Mouse (Mus musculus) lung, embryonic 14.5 days (tissue): Measurements from ENCODE around the gene Myrf. TPM values are rescaled to one million over a fixed set of nuclear protein-coding genes. Genes with fewer than 3 reads are reported as not detected.
A peak's percentile ranks its signal among the peaks of the same experiment; 100 is the strongest.

Source experiments
- ATAC-seq: fragments of 200-750 bp; cut with Nextera tagmentation; 2 replicates; pipeline ENCODE4 v1.8.0; 2017; ENCODE audit warnings: mild to moderate bottlenecking, moderate TSS enrichment, moderate library complexity; ENCODE audit not compliant: insufficient read depth
- DNase-seq: peaks from one replicate; pipeline ENCODE4 v3.0.0-alpha.2; 2015
- H3K27ac ChIP-seq: fragments of 300-500 bp; sonication (generic); 2 replicates; pipeline ENCODE4 v1.5.1; 2014; ENCODE audit warnings: low read depth, mild to moderate bottlenecking, moderate library complexity
- H3K27me3 ChIP-seq: fragments of 300-500 bp; sonication (generic); 2 replicates; pipeline ENCODE4 v1.6.1; 2014; ENCODE audit warnings: low read length, control low read depth; ENCODE audit not compliant: insufficient read depth
- H3K36me3 ChIP-seq: fragments of 300-500 bp; sonication (generic); 2 replicates; pipeline ENCODE4 v1.6.1; 2014; ENCODE audit warnings: control low read depth; ENCODE audit not compliant: insufficient read depth
- H3K4me1 ChIP-seq: fragments of 300-500 bp; sonication (generic); 2 replicates; pipeline ENCODE4 v1.6.1; 2014; ENCODE audit warnings: antibody characterized with exemption, control low read depth; ENCODE audit not compliant: insufficient read depth
- H3K4me2 ChIP-seq: fragments of 300-500 bp; sonication (generic); 2 replicates; pipeline ENCODE4 v1.6.1; 2014; ENCODE audit warnings: mild to moderate bottlenecking
- H3K4me3 ChIP-seq: fragments of 300-500 bp; sonication (generic); 2 replicates; pipeline ENCODE4 v1.5.1; 2014; ENCODE audit warnings: low read depth, low read length
- H3K9ac ChIP-seq: fragments of 300-500 bp; sonication (generic); 2 replicates; pipeline ENCODE4 v1.6.1; 2014
- H3K9me3 ChIP-seq: fragments of 300-500 bp; sonication (generic); 2 replicates; pipeline ENCODE4 v1.6.1; 2016; ENCODE audit warnings: low read depth, low read length, control low read depth
- CTCF ChIP-seq: IDR thresholded peaks from 2 replicates; pipeline ENCODE4 v1.5.1; 2016; ENCODE audit warnings: antibody characterized with exemption, low read depth
- WGBS: fragments of 180-500 bp; shearing (Covaris S2); extraction: QIAGEN DNeasy Blood & Tissue Kit; methylation state at CpG from one replicate; pipeline ENCODE4 v1.1.7; 2014; 5-methylcytosine and 5-hydroxymethylcytosine counted together
- polyA plus RNA-seq: library from polyadenylated mRNA; unstranded; fragments of >200 nt; fragmentation: Nextera tagmentation; extraction: Ambion mirVana; gene quantifications from 2 replicates; pipeline ENCODE4 v1.2.1, GENCODE M21; 2014

The Myrf gene
- polyA plus RNA-seq, 1 experiment from 2014 or later = 14.1 TPM

DNA sequence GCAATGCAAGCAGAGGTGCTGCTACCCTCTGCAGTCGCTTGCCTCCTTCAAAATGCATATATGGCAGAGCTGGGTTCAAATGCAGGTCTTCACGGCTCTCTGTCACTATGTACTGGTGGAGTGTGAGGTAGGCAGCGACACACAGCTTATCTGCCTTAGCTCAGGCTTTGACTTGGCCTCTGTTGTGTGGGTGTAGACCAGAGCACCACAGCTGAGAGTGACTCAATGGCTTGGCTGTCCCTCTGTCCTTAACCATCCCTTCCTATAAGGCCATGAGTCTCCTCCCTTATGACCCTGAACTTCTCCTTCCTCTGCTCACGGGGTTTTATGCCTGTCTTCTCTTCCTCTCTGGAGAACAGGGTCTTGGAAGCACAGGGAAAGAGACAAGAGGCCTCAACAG is 29.7 kb downstream of the Myrf start:
- no peak overlapping the region for H3K9ac ChIP-seq
- no peak for TF ChIP-seq CTCF
- 74% methylated on average over 4 of the region's 4 CpGs for WGBS
- H3K27me3 ChIP-seq = no peaks in the 10 kb centered on the region
- H3K9me3 ChIP-seq = no peaks in the 10 kb centered on the region
- H3K4me3 ChIP-seq = no peak overlapping the region
- H3K4me1 ChIP-seq = no peaks in the 10 kb centered on the region
- ATAC-seq (no peak), DNase-seq (no peak)
- H3K4me2 ChIP-seq = no peak overlapping the region
- H3K36me3 ChIP-seq = peaks cover 80% of the 10 kb centered on the region
- H3K27ac ChIP-seq = no peak overlapping the region

DNA sequence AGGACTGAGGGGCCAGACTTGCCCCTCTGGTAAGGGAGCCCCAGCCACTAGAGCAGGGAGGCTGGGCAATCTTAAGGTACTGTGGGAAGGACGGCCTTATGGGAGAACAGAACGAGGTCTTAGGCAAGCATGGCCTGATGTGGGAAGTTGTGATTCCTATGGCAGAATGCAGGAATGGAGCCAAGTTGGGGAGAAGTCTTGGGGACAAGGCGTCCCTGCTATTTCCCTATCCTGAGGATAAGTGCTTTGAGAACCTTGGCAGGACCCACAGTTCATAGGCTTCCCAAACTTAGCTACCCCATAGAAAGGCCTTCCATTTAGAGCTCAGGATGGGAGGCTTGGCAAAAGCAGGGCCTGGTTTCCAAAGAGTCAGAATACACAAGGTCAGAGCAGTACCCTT is 31.7 kb downstream of the Myrf start:
- no peak for TF ChIP-seq CTCF
- Histone ChIP-seq H3K36me3 (peaks cover 78% of the 10 kb centered on the region), H3K27me3 (no peaks in the 10 kb centered on the region), H3K4me2 (no peak overlapping the region), H3K4me1 (no peaks in the 10 kb centered on the region), H3K27ac (no peak overlapping the region), H3K9me3 (no peaks in the 10 kb centered on the region), H3K4me3 (no peak overlapping the region), H3K9ac (no peak overlapping the region)
- DNase-seq = no peak
- 77% methylated on average over 3 of the region's 3 CpGs for WGBS
- ATAC-seq = no peak

DNA sequence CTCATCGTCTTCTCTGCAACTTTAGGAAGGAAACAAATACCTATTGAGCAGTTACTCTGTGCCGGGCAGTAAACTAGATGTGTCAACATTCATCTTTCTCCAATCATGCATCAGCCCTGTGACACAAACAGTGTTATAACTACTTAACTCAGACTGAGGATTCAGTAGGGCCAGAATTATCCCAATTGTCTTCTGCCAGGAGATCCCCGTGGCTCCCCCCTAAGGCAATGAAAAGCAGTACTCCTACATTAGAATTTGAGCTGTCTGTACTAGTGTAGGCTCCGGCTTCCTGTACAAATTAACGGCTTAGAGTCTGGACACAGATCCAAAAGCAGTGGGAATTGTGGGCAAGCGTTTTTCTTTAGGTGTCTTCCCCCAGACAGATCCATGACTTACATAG is 35.5 kb downstream of the Myrf start:
- Histone ChIP-seq H3K4me2 (peak overlapping the region; percentile 91), H3K9ac (peak overlapping the region; percentile 83), H3K36me3 (peaks cover 59% of the 10 kb centered on the region), H3K4me3 (peak overlapping the region; percentile 79), H3K4me1 (no peaks in the 10 kb centered on the region), H3K9me3 (no peaks in the 10 kb centered on the region), H3K27me3 (no peaks in the 10 kb centered on the region), H3K27ac (0 out of 2 replicates have a peak overlapping the region, but pooled peaks have one; percentile 5)
- TF ChIP-seq CTCF = no peak
- WGBS = 64% methylated on average over 6 of the region's 6 CpGs
- ATAC-seq = no peak
- no peak for DNase-seq

DNA sequence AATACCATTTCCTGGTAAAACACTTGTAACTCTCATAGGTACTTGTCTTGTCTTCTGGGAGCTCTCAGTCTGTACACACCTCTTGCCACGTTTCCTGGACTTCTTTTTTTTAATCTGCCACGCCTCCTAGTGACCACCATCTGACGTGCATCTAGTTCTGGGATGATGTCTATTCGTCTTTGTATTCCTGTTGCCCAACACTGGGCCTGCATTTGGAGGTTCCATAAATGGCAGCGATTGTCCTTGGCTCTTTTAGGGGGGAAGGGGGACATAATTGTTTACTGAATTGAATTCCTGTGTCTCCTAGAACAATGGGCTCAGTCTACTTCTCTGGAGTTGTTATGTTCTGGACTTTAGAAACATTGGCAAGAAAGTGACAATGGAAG is 35.9 kb downstream of the Myrf start:
- Histone ChIP-seq H3K4me2 (peak overlapping the region; percentile 91), H3K27me3 (no peaks in the 10 kb centered on the region), H3K36me3 (peaks cover 59% of the 10 kb centered on the region), H3K4me3 (peak overlapping the region; percentile 79), H3K4me1 (no peaks in the 10 kb centered on the region), H3K27ac (peak overlapping the region; percentile 88), H3K9me3 (no peaks in the 10 kb centered on the region), H3K9ac (peak overlapping the region; percentile 83)
- peak; percentile 50 for TF ChIP-seq CTCF
- peak; percentile 50 for ATAC-seq
- peak; percentile 82 for DNase-seq
- WGBS = 1% methylated on average over 5 of the region's 5 CpGs

DNA sequence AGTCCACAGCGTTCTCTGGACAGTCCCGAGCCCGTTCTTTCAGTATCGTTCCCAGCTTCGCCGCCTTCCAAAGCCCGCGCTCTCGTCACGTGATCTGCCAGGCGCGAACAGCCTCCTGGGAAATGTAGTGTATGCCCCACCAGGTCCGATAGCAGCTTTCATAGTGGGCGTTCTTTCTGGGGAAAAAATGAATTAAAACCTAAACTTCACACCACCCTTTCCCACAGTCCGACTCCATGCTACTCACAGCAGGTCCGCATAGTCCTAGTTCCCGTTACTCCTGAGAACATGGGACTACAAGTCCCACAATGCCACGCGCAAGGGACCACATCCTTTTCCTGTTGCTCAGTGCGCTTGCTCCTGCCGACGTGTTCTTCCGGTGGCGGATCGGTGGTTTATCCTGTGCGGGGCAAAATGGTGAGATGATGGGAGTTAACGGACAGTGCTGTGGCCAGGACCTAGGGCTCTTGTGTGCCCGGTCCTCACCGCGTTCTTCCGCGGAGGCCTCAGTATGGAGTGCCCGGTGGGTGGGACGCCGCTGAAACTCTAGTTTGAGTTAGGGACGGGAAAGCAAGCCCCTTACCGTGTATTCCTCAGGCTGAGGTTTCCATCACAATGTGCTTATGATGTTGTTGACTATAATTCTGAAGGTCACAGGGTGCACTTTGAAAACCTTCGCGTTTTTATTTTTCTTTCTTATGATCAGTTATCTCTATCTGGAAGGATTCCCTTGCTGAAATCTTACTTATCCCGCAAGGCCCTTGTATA is 36.5 kb downstream of the Myrf start, which contains the start of the genes Tmem258 and Fen1:
TSS of gene Tmem258 (plus strand) at position 167 of the 768 bp plus-strand sequence.
TSS of gene Fen1 (minus strand) at position 322 of the 768 bp plus-strand sequence.
- Histone ChIP-seq H3K9ac (peak within 1 kb of the TSS; percentile 83), H3K4me2 (peak within 1 kb of the TSS; percentile 91), H3K27ac (peak within 1 kb of the TSS; percentile 88), H3K36me3 (peaks cover 59% of the 10 kb centered on the region), H3K27me3 (no peaks in the 10 kb centered on the region), H3K9me3 (no peaks in the 10 kb centered on the region), H3K4me1 (no peaks in the 10 kb centered on the region), H3K4me3 (peak within 1 kb of the TSS; percentile 79)
- peak; percentile 94 for DNase-seq
- TF ChIP-seq CTCF = no peak
- WGBS = under 1% methylated on average over 40 of the region's 40 CpGs
- ATAC-seq = peak; percentile 88

DNA sequence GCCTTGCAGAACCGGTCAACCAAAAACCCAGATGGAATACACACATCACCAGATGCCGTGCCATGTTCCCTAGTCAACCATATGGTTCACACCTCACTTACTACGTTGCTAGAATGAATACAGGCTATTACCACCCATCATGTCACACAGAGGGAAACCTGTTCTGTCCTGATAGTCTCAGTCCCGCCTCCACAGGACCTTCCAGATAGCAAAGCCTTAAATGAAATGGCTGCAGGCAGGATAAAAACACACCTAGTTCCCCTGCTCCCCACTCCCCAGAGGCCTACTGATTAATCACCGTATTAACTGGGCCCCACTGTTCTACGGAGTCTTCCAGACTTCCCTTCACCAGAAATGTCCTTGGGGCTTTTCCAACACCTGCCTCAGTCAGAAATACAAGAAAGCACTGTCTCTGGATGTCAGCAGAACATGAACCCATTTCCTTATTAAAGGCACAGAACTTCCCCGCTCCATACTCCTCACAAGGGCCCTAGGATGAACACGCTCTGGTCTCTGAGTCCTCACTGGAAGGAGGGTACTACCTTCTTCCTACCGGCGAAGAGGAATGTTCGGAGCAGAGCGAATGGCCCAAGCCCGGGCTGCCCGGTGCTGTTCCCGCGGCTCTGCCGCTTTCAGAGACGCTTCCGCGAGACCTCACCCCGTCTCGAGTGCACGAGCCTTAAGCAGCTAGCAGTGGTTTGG is 37.3 kb downstream of the Myrf start:
- Histone ChIP-seq H3K4me3 (peak overlapping the region; percentile 79), H3K27ac (peak overlapping the region; percentile 88), H3K4me1 (no peaks in the 10 kb centered on the region), H3K4me2 (peak overlapping the region; percentile 91), H3K9ac (peak overlapping the region; percentile 83), H3K36me3 (peaks cover 59% of the 10 kb centered on the region), H3K27me3 (no peaks in the 10 kb centered on the region), H3K9me3 (no peaks in the 10 kb centered on the region)
- no peak for TF ChIP-seq CTCF
- WGBS = 1% methylated on average over 23 of the region's 23 CpGs
- DNase-seq (no peak), ATAC-seq (peak; percentile 9; the same call in 1 of the 2 replicates)

DNA sequence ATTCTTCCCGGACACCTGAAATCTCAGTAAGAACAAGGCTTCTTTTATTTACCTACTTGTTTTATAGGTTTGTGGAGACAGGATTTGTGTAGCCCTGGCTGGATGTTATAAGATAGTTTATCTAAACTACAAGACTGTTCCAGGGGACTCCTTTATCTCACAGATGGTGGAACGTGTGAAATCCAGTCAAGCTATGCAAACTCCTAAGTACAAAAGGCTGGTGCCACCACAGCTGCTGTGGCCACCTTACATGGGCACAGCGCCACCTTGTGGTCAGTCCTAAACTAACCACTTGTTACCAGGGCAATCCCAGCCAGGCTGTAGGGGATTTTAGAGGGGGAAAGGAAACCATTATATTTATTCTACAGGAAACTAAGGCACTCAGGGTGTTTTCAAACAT is 41.8 kb downstream of the Myrf start:
- Histone ChIP-seq H3K27ac (no peak overlapping the region), H3K4me2 (no peak overlapping the region), H3K27me3 (no peaks in the 10 kb centered on the region), H3K4me3 (no peak overlapping the region), H3K36me3 (peaks cover 77% of the 10 kb centered on the region), H3K9me3 (no peaks in the 10 kb centered on the region), H3K4me1 (no peaks in the 10 kb centered on the region), H3K9ac (no peak overlapping the region)
- ATAC-seq = peak; percentile 50; the same call in 1 of the 2 replicates
- WGBS = 23% methylated on average over 3 of the region's 3 CpGs
- peak; percentile 95 for TF ChIP-seq CTCF
- DNase-seq = peak; percentile 93
